Mouse (Mus musculus) embryonic facial prominence, embryonic 11.5 days (tissue): Measurements from ENCODE around the gene Parpbp. TPM values are rescaled to one million over a fixed set of nuclear protein-coding genes. Genes with fewer than 3 reads are reported as not detected.

Experiments
- ATAC-seq: fragments of 200-750 bp; cut with Nextera tagmentation; replicated peaks from 2 replicates; pipeline ENCODE4 v1.8.0; 2017; ENCODE audit warnings: low read depth; ENCODE audit not compliant: insufficient number of reproducible peaks, low FRiP score, low TSS enrichment
- DNase-seq: peaks from one replicate; pipeline ENCODE4 v3.0.0-alpha.2; 2015; ENCODE audit warnings: low spot score
- H3K27ac ChIP-seq: fragments of 300-500 bp; sonication (generic); replicated peaks from 2 replicates; pipeline ENCODE4 v1.5.1; 2014; ENCODE audit warnings: mild to moderate bottlenecking, low read depth, low read length, control low read depth
- H3K27me3 ChIP-seq: fragments of 300-500 bp; sonication (generic); 2 replicates; pipeline ENCODE4 v1.6.1; 2014; ENCODE audit warnings: mild to moderate bottlenecking, low read length, moderate library complexity, mixed read lengths; ENCODE audit not compliant: control insufficient read depth, insufficient read depth
- H3K36me3 ChIP-seq: fragments of 300-500 bp; sonication (generic); replicated peaks from 2 replicates; pipeline ENCODE4 v1.6.1; 2014; ENCODE audit warnings: low read depth, mild to moderate bottlenecking, low read length, moderate library complexity, mixed read lengths; ENCODE audit not compliant: control insufficient read depth, insufficient read depth
- H3K4me1 ChIP-seq: fragments of 300-500 bp; sonication (generic); 2 replicates; pipeline ENCODE4 v1.6.1; 2014; ENCODE audit warnings: low read length, mixed read lengths; ENCODE audit not compliant: control insufficient read depth, insufficient read depth
- H3K4me2 ChIP-seq: fragments of 300-500 bp; sonication (generic); 2 replicates; pipeline ENCODE4 v1.6.1; 2014; ENCODE audit warnings: low read depth, mild to moderate bottlenecking, control low read depth, low read length, moderate library complexity
- H3K4me3 ChIP-seq: fragments of 300-500 bp; sonication (generic); 2 replicates; pipeline ENCODE4 v1.5.1; 2014; ENCODE audit warnings: low read depth, low read length, control low read depth
- H3K9ac ChIP-seq: fragments of 300-500 bp; sonication (generic); replicated peaks from 2 replicates; pipeline ENCODE4 v1.6.1; 2014; ENCODE audit warnings: mild to moderate bottlenecking, control low read depth, low read length
- H3K9me3 ChIP-seq: fragments of 300-500 bp; sonication (generic); replicated peaks from 2 replicates; pipeline ENCODE4 v1.6.1; 2016; ENCODE audit warnings: mild to moderate bottlenecking, low read length, inconsistent platforms, mixed read lengths; ENCODE audit not compliant: control insufficient read depth
- WGBS: fragments of 180-500 bp; shearing (Covaris S2); extraction: QIAGEN DNeasy Blood & Tissue Kit; methylation state at CpG from one replicate; pipeline ENCODE4 v1.1.7; 2014; 5-methylcytosine and 5-hydroxymethylcytosine counted together
- polyA plus RNA-seq: library from polyadenylated mRNA; unstranded; fragments of >200 nt; fragmentation: Nextera tagmentation; extraction: Ambion mirVana; gene quantifications from 2 replicates; pipeline ENCODE4 v1.2.1, GENCODE M21; 2014

Gene Parpbp
- polyA plus RNA-seq, 1 experiment from 2014 or later, result 18.0 TPM

GRCm38 (mm10) chr10:88135630-88136029, 11.1 kb downstream of the Parpbp start:
- no peaks in the 10 kb centered on the region for H3K4me1 ChIP-seq
- H3K9ac ChIP-seq, result no peak overlapping the region
- DNase-seq (no peak), ATAC-seq (no peak)
- 96% methylated on average over 16 of the region's 16 CpGs for WGBS
- no peak overlapping the region for H3K27ac ChIP-seq
- H3K4me3 ChIP-seq, result no peak overlapping the region
- H3K27me3 ChIP-seq, result no peaks in the 10 kb centered on the region
- H3K9me3 ChIP-seq, result no peaks in the 10 kb centered on the region
- H3K36me3 ChIP-seq, result no peaks in the 10 kb centered on the region
- H3K4me2 ChIP-seq, result no peak overlapping the region

- Histone ChIP-seq H3K4me2 (no peak overlapping the region), H3K9me3 (no peaks in the 10 kb centered on the region), H3K27me3 (no peaks in the 10 kb centered on the region), H3K4me3 (no peak overlapping the region), H3K36me3 (no peaks in the 10 kb centered on the region), H3K9ac (no peak overlapping the region), H3K27ac (no peak overlapping the region), H3K4me1 (no peaks in the 10 kb centered on the region)
- peak; percentile 15 for DNase-seq
- ATAC-seq, result no peak
These were observed 27.0 kb downstream of the Parpbp start for GRCm38 (mm10) chr10:88119721-88120120.

DNA sequence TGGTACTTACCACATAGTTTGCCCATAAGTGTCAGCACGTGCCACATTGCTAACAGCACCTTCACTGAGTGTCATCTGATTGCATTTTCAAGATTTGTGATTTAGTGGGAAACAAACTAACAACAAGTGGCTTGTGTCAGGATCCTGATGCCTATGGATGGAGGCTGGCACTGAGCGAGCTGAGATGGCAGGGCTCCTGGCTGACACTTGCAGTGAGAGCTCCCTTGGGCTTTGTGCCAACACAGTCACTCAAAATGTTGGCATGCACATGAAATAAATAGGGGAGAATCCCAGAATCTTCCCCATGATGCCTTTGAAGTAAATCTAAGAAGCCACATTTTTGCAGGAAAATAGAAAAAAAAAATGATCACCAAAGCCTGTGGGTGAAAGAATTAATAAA, 33.5 kb downstream of the Parpbp start:
- no peak overlapping the region for H3K4me3 ChIP-seq
- 90% methylated on average over 2 of the region's 2 CpGs for WGBS
- ATAC-seq (no peak), DNase-seq (no peak)
- H3K4me2 ChIP-seq, result no peak overlapping the region
- no peaks in the 10 kb centered on the region for H3K4me1 ChIP-seq
- no peak overlapping the region for H3K27ac ChIP-seq
- H3K9me3 ChIP-seq, result no peaks in the 10 kb centered on the region
- H3K27me3 ChIP-seq, result no peaks in the 10 kb centered on the region
- no peak overlapping the region for H3K9ac ChIP-seq
- H3K36me3 ChIP-seq, result no peaks in the 10 kb centered on the region; the same call in 1 of the 2 replicates

DNA sequence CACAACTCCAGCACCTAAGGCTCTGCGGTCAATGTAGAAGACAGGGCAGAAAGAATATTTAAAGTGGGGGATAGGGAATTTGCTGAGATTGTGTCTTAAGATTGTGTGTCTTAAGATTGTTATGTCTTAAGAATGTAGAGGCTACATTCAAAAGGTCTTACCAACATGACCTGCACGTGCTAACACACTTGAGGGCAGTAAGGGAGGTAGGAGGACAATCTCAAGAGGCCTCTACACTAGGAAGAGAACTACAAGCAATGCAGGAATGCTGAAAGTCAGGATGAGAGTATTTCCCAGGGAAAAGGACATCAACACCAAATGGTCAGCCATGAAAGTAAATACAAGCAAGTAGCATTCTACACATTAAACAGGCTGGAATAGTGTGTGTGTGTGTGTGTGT, 40.6 kb downstream of the Parpbp start:
- H3K36me3 ChIP-seq, result no peaks in the 10 kb centered on the region
- H3K4me3 ChIP-seq, result no peak overlapping the region
- no peak overlapping the region for H3K27ac ChIP-seq
- WGBS, result 88% methylated on average over 2 of the region's 2 CpGs
- no peak overlapping the region for H3K9ac ChIP-seq
- H3K4me1 ChIP-seq, result no peaks in the 10 kb centered on the region
- no peak overlapping the region for H3K4me2 ChIP-seq
- no peaks in the 10 kb centered on the region for H3K27me3 ChIP-seq
- H3K9me3 ChIP-seq, result no peaks in the 10 kb centered on the region
- DNase-seq (no peak), ATAC-seq (no peak)

DNA sequence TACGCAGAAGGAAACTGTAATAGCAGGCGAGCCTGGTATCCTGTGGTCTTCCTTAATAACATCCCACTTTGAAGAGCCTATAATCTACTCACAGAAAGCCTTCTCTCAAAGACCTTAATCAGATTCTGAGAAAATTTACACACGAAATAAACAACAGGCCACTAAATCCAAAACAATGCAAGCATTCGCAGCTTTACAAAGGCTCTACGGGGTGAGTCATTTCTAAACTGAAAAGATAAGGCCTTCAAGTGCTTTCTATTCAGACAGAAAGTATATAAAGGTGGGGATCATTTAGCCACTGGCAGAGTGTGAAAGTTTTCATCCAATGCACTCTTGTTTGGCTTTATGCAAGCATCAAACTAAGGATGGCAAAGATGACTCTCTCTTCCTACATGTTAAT, 56.0 kb downstream of the Parpbp start, which contains the start of gene Pmch:
Gene Pmch (plus strand): TSS at position 301 of the 400 bp plus-strand sequence.
- no peaks in the 10 kb centered on the region for H3K27me3 ChIP-seq
- no peaks in the 10 kb centered on the region for H3K36me3 ChIP-seq
- H3K4me3 ChIP-seq, result no peak within 1 kb of the TSS
- H3K4me2 ChIP-seq, result no peak within 1 kb of the TSS
- 75% methylated on average over 5 of the region's 5 CpGs for WGBS
- no peak for ATAC-seq
- H3K9ac ChIP-seq, result no peak within 1 kb of the TSS
- DNase-seq, result no peak
- no peaks in the 10 kb centered on the region for H3K9me3 ChIP-seq
- no peaks in the 10 kb centered on the region for H3K4me1 ChIP-seq
- H3K27ac ChIP-seq, result no peak within 1 kb of the TSS

- Histone ChIP-seq H3K9ac (no peak overlapping the region), H3K4me1 (no peaks in the 10 kb centered on the region), H3K9me3 (no peaks in the 10 kb centered on the region), H3K4me2 (no peak overlapping the region), H3K36me3 (no peaks in the 10 kb centered on the region), H3K27me3 (no peaks in the 10 kb centered on the region), H3K27ac (no peak overlapping the region), H3K4me3 (no peak overlapping the region)
- WGBS, result 85% methylated on average over 3 of the region's 3 CpGs
- DNase-seq (no peak), ATAC-seq (no peak)
These were observed 79.4 kb downstream of the Parpbp start for GRCm38 (mm10) chr10:88067377-88067776.

- H3K27ac ChIP-seq, result no peak overlapping the region
- no peak overlapping the region for H3K4me3 ChIP-seq
- ATAC-seq, result no peak
- no peaks in the 10 kb centered on the region for H3K36me3 ChIP-seq
- no peaks in the 10 kb centered on the region for H3K27me3 ChIP-seq
- no peaks in the 10 kb centered on the region for H3K4me1 ChIP-seq
- H3K9me3 ChIP-seq, result no peaks in the 10 kb centered on the region
- no peak for DNase-seq
- H3K4me2 ChIP-seq, result no peak overlapping the region
- 45% methylated on average over 2 of the region's 2 CpGs for WGBS
- H3K9ac ChIP-seq, result no peak overlapping the region
These were observed 81.9 kb downstream of the Parpbp start for GRCm38 (mm10) chr10:88064872-88065271.

GRCm38 (mm10) chr10:88063436-88063835, 83.3 kb downstream of the Parpbp start:
- Histone ChIP-seq H3K4me2 (no peak overlapping the region), H3K9me3 (no peaks in the 10 kb centered on the region), H3K27me3 (no peaks in the 10 kb centered on the region), H3K9ac (no peak overlapping the region), H3K36me3 (no peaks in the 10 kb centered on the region), H3K4me3 (no peak overlapping the region), H3K4me1 (no peaks in the 10 kb centered on the region), H3K27ac (no peak overlapping the region)
- DNase-seq, result peak; percentile 54
- no peak for ATAC-seq
- 52% methylated on average over 4 of the region's 4 CpGs for WGBS
